Mouse (Mus musculus): ENCODE data around the gene Fbxo34.

DNA sequence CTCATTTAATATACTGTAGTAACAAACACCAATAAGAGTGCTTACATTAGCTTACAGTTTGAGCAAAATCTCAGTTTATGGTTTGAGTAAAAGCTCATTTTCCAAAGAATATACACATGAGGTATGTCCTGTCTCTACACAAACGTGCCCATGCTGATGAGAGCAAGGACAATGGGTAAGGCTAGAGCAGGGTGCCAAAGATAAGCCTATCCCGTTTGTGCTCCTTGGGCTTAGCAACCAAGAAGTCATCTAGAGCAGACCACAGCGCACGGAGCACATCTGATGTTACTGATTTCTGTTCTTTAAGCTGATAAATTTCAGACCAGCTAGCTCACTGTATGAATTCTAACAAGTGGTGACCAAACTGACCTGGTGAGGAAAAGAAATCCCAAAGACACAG, 94.7 kb downstream of the Fbxo34 start:
- TF ChIP-seq FLI1 (IDR thresholded peaks at IDR 0.05; ENCODE audit: low read length) (no peak), GATA1 (IDR thresholded peaks at IDR 0.05; ENCODE audit: borderline replicate concordance, low read length) (no peak)
